Mouse (Mus musculus) stomach, postnatal 0 days (tissue): ENCODE measurements at regions not wholly inside any gene's neighbourhood (a gene's known extent, or its start where the extent isn't known, plus 50 kb on each side); places are given as distances from the start of the nearest gene placed in this dataset.
"Not testable (repeated sequence)": the region's sequence is repeated elsewhere in the genome, so short reads cannot be mapped to it uniquely, and the experiment has no call there.

Source experiments
- ATAC-seq: fragments of 200-750 bp; cut with Nextera tagmentation; 2 replicates; pipeline ENCODE4 v1.8.0; 2017; ENCODE audit not compliant: low FRiP score, low TSS enrichment
- DNase-seq: peaks from one replicate; pipeline ENCODE4 v3.0.0-alpha.2; 2016; ENCODE audit warnings: low spot score
- H3K27ac ChIP-seq: fragments of 300-500 bp; sonication (generic); replicated peaks from 2 replicates; pipeline ENCODE4 v1.5.1; 2014; ENCODE audit warnings: mild to moderate bottlenecking, control low read depth
- H3K27me3 ChIP-seq: fragments of 300-500 bp; sonication (generic); 2 replicates; pipeline ENCODE4 v1.6.1; 2014; ENCODE audit warnings: low read length; ENCODE audit not compliant: control insufficient read depth, insufficient read depth
- H3K36me3 ChIP-seq: fragments of 300-500 bp; sonication (generic); 2 replicates; pipeline ENCODE4 v1.6.1; 2014; ENCODE audit warnings: low read length, mixed read lengths; ENCODE audit not compliant: control insufficient read depth, insufficient read depth
- H3K4me1 ChIP-seq: fragments of 300-500 bp; sonication (generic); replicated peaks from 2 replicates; pipeline ENCODE4 v1.6.1; 2014; ENCODE audit warnings: antibody characterized with exemption; ENCODE audit not compliant: control insufficient read depth, insufficient read depth
- H3K4me2 ChIP-seq: fragments of 300-500 bp; sonication (generic); replicated peaks from 2 replicates; pipeline ENCODE4 v1.6.1; 2014; ENCODE audit warnings: low read depth, mild to moderate bottlenecking, control low read depth, moderate library complexity
- H3K4me3 ChIP-seq: fragments of 300-500 bp; sonication (generic); 2 replicates; pipeline ENCODE4 v1.5.1; 2014; ENCODE audit warnings: low read depth, low read length, control low read depth
- H3K9ac ChIP-seq: fragments of 300-500 bp; sonication (generic); 2 replicates; pipeline ENCODE4 v1.6.1; 2014; ENCODE audit warnings: mild to moderate bottlenecking, low read length, control low read depth, mixed read lengths
- H3K9me3 ChIP-seq: fragments of 300-500 bp; sonication (generic); 2 replicates; pipeline ENCODE4 v1.6.1; 2016; ENCODE audit warnings: low read length; ENCODE audit not compliant: control insufficient read depth
- CTCF ChIP-seq: IDR thresholded peaks from 2 replicates; pipeline ENCODE4 v1.5.1; 2016; ENCODE audit warnings: antibody characterized with exemption, low read depth, mild to moderate bottlenecking, moderate library complexity
- EP300 ChIP-seq: optimal IDR thresholded peaks from 2 replicates; pipeline ENCODE3; 2016; ENCODE audit warnings: antibody characterized with exemption
- WGBS: fragments of 180-500 bp; shearing (Covaris S2); extraction: QIAGEN DNeasy Blood & Tissue Kit; methylation state at CpG from one replicate; pipeline ENCODE4 v1.1.7; 2014; 5-methylcytosine and 5-hydroxymethylcytosine counted together

DNA sequence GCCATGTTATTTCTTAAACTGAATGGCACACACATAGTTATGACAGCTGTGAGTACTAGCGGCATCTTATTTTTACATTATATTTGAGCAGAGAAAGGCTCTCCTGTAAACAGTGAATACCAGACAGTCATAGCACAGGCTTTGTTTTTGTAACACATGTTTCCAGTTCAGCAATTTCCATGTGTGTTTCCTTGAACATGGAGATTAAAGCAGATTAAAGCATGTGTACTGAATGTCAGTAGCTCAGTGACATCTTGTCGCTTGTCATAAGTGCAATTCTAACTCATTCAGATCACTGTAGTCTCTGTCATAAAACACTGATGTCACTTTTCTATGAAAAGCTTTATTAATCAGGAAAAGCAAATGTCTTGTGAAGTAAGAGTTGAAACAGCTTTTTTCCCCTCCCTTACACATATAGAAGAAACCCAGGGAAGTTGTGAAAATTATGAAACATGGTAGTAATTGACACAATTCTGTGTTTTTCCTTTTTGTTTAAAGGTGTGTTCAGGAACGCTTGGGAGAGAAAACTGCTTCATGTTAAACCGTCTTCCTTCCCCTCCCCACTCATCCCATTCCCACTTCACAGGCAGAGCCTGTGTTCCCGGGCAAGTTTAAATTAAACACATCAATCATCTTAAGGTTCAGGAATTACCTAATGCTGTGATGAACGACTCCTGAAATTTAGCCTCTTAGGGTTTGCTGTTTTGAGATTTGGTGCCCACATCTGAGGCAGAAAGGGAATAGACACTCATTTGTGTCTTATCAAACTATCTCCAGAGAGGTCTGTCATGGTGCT is 449.9 kb upstream of the Pdcd1 start:
- no peaks in the 10 kb centered on the region for H3K27me3 ChIP-seq
- 27% methylated on average over 6 of the region's 6 CpGs for WGBS
- H3K9ac ChIP-seq, result no peak overlapping the region
- H3K4me3 ChIP-seq, result no peak overlapping the region
- ATAC-seq, result no peak
- no peaks in the 10 kb centered on the region for H3K4me1 ChIP-seq
- no peaks in the 10 kb centered on the region for H3K36me3 ChIP-seq
- DNase-seq, result no peak
- H3K9me3 ChIP-seq, result no peaks in the 10 kb centered on the region
- H3K4me2 ChIP-seq, result no peak overlapping the region
- no peak for TF ChIP-seq EP300
- no peak for TF ChIP-seq CTCF
- H3K27ac ChIP-seq, result no peak overlapping the region

DNA sequence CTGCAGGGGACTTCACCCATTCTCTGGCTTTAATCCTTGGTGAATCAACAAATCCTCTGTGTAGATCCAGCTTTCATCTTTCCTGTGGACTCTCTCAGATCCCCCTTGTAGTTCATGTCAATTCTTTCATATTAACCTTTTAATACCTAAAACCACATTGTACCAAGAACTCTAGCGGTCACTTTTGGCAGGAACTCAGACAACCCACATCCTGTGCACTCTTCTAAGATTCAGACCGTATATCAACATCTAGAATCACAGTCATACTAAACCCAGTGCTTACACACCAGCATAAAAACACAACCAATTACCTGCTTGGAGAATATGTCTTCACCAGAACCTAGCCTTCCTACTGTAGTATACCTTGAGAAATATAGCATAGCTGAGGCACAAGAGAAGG is 444.6 kb upstream of the Pdcd1 start:
- Histone ChIP-seq H3K4me1 (no peaks in the 10 kb centered on the region), H3K4me2 (no peak overlapping the region), H3K4me3 (no peak overlapping the region), H3K27me3 (no peaks in the 10 kb centered on the region), H3K36me3 (no peaks in the 10 kb centered on the region), H3K9me3 (no peaks in the 10 kb centered on the region), H3K27ac (no peak overlapping the region), H3K9ac (no peak overlapping the region)
- 80% methylated on average over 2 of the region's 2 CpGs for WGBS
- TF ChIP-seq CTCF (no peak), EP300 (no peak)
- ATAC-seq (no peak), DNase-seq (no peak)

- no peak for TF ChIP-seq EP300
- no peak for TF ChIP-seq CTCF
- no peak overlapping the region for H3K27ac ChIP-seq
- H3K27me3 ChIP-seq, result no peaks in the 10 kb centered on the region
- H3K4me1 ChIP-seq, result no peaks in the 10 kb centered on the region
- DNase-seq, result no peak
- ATAC-seq, result no peak
- H3K9ac ChIP-seq, result no peak overlapping the region
- no peak overlapping the region for H3K4me3 ChIP-seq
- WGBS, result 91% methylated on average over 3 of the region's 3 CpGs
- H3K36me3 ChIP-seq, result no peaks in the 10 kb centered on the region
- H3K9me3 ChIP-seq, result no peaks in the 10 kb centered on the region
- H3K4me2 ChIP-seq, result no peak overlapping the region
Measured at GRCm38 (mm10) chr1:94496341-94496740, 444.0 kb upstream of the Pdcd1 start.

- Histone ChIP-seq H3K4me1 (no peaks in the 10 kb centered on the region), H3K4me3 (no peak overlapping the region), H3K27me3 (no peaks in the 10 kb centered on the region), H3K36me3 (no peaks in the 10 kb centered on the region), H3K9me3 (no peaks in the 10 kb centered on the region), H3K4me2 (no peak overlapping the region), H3K9ac (no peak overlapping the region), H3K27ac (no peak overlapping the region)
- no peak for TF ChIP-seq CTCF
- no peak for TF ChIP-seq EP300
- ATAC-seq, result no peak
- no peak for DNase-seq
- 72% methylated on average over 3 of the region's 3 CpGs for WGBS
Measured at GRCm38 (mm10) chr1:94487062-94487461, 434.7 kb upstream of the Pdcd1 start.

DNA sequence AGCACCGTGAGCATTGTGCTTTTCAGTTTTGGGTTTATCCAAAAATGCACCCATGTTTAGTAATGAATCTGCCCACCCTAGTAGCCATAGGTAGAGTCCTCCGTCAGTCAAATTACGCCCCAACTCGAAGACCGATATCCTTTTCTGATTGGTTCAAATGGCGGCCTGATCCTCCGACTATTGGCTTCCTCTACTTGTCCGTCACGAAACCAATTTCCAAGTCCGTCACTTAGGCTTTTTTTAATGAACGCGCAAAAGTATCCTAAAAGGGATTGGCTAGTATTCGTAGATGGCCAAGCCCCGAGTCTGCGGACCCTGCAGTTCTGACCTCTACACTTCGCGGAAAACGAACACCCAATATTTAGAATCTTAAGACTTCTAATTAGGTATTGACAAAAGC is 417.5 kb upstream of the Pdcd1 start:
- not testable (repeated sequence) for H3K27ac ChIP-seq, H3K4me3 ChIP-seq, H3K9ac ChIP-seq, H3K4me1 ChIP-seq, H3K36me3 ChIP-seq, DNase-seq, H3K4me2 ChIP-seq, H3K27me3 ChIP-seq, H3K9me3 ChIP-seq
- peak; percentile 97 for ATAC-seq
- WGBS, result 97% methylated on average over 18 of the region's 18 CpGs

GRCm38 (mm10) chr1:94423731-94424130 is 371.4 kb upstream of the Pdcd1 start:
- no peaks in the 10 kb centered on the region for H3K9me3 ChIP-seq
- no peaks in the 10 kb centered on the region for H3K4me1 ChIP-seq
- no peaks in the 10 kb centered on the region for H3K27me3 ChIP-seq
- H3K4me2 ChIP-seq, result no peak overlapping the region
- 81% methylated on average over 2 of the region's 2 CpGs for WGBS
- no peak overlapping the region for H3K27ac ChIP-seq
- H3K4me3 ChIP-seq, result no peak overlapping the region
- H3K36me3 ChIP-seq, result no peaks in the 10 kb centered on the region
- TF ChIP-seq EP300 (no peak), CTCF (no peak)
- DNase-seq, result no peak
- H3K9ac ChIP-seq, result no peak overlapping the region
- no peak for ATAC-seq
